Mouse (Mus musculus): ENCODE results near the gene Gm13695. TPM values are rescaled to one million over a fixed set of nuclear protein-coding genes. Genes with fewer than 3 reads are reported as not detected.
"Not testable (repeated sequence)": the region's sequence is repeated elsewhere in the genome, so short reads cannot be mapped to it uniquely, and the experiment has no call there.

The Gm13695 gene
- polyA plus RNA-seq (2012; ENCODE audit: insufficient read depth, insufficient read length, low replicate concordance, missing spikeins) = not detected in 2 replicates

- H3K4me3 ChIP-seq (ENCODE audit: insufficient read depth, low read depth, low read length); H3K27ac ChIP-seq (ENCODE audit: insufficient read depth, low read depth, low read length); H3K4me1 ChIP-seq (ENCODE audit: control insufficient read depth, insufficient read depth, low read length): not testable (repeated sequence)
- WGBS = no CpG with 5 or more reads among the region's 6 CpGs
These were observed at the start of gene Gm13695 for GRCm38 (mm10) chr2:83967013-83967412. Gm13695 (plus strand) TSS chr2:83967313.

GRCm38 (mm10) chr2:83929478-83930088, 37.5 kb upstream of the Gm13695 start:
- H3K27ac ChIP-seq (ENCODE audit: insufficient read depth, low read depth, low read length) = no peak overlapping the region
- no peaks in the 10 kb centered on the region for H3K4me1 ChIP-seq (ENCODE audit: control insufficient read depth, insufficient read depth, low read length)
- WGBS = 52% methylated on average over 2 of the region's 2 CpGs
- H3K4me3 ChIP-seq (ENCODE audit: insufficient read depth, low read depth, low read length) = no peak overlapping the region
- no peak for TF ChIP-seq POLR2A (IDR thresholded peaks at IDR 0.05; ENCODE audit: insufficient read depth, low read depth, low read length)
- TF ChIP-seq CTCF (IDR thresholded peaks at IDR 0.05; ENCODE audit: insufficient read depth, low read depth, low read length) = no peak

DNA sequence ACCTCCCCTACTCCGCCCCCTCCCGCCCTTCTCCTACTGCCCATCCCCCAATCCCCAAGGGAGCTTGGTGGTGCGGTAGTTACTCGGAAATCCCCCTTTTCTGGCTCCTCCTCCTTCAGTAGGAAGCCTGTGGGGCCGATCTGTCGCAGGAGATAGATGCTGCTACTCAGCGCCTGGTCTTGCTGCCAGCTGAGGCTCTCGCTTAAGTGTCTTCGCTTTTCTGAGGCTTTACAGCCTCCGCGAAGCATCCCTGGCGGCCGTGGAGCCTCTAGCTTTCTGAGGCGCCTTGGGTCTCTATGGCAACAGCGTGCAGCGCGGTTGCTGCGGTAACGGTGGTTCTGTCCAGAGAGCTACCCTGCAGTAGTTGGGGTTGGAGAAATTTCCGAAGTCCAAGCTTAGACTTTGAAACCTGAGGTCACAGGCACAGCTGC, 26.2 kb upstream of the Gm13695 start, which contains the start of gene Zswim2:
Gene Zswim2 (minus strand): TSS at position 298 of the 431 bp plus-strand sequence.
- under 1% methylated on average over 20 of the region's 20 CpGs for WGBS
- peak within 1 kb of the TSS; percentile 49 for H3K4me3 ChIP-seq (ENCODE audit: insufficient read depth, low read depth, low read length)
- peak within 1 kb of the TSS; percentile 63 for H3K27ac ChIP-seq (ENCODE audit: insufficient read depth, low read depth, low read length)
- peaks cover 4% of the 10 kb centered on the region; the same call in 1 of the 2 replicates for H3K4me1 ChIP-seq (ENCODE audit: control insufficient read depth, insufficient read depth, low read length)
- no peak for TF ChIP-seq CTCF (IDR thresholded peaks at IDR 0.05; ENCODE audit: insufficient read depth, low read depth, low read length)
- TF ChIP-seq POLR2A (IDR thresholded peaks at IDR 0.05; ENCODE audit: insufficient read depth, low read depth, low read length) = no peak

DNA sequence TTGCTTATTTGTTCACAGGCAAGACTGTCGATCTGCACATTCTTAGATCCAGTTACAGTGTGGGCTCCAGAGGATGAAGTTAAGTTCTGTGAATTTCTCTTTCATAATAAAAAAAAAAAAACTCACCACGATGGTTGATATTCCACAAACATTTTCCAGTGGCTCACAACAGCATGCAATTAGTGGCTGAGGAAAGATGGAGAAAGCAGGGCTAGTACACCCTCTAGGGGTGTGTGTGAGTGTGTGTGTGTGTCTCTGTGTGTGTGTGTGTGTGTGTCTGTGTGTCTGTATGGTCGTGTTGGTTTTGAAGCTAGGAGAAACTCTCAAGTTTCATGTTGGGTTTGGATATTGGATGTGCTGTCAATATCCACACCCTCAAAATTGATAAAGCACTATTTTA, 25.7 kb upstream of the Gm13695 start:
- WGBS = 3% methylated on average over 3 of the region's 3 CpGs
- Histone ChIP-seq H3K27ac (ENCODE audit: insufficient read depth, low read depth, low read length) (no peak overlapping the region), H3K4me1 (ENCODE audit: control insufficient read depth, insufficient read depth, low read length) (peaks cover 4% of the 10 kb centered on the region; the same call in 1 of the 2 replicates), H3K4me3 (ENCODE audit: insufficient read depth, low read depth, low read length) (no peak overlapping the region; the same call in 1 of the 2 replicates)
- TF ChIP-seq POLR2A (IDR thresholded peaks at IDR 0.05; ENCODE audit: insufficient read depth, low read depth, low read length) (no peak), CTCF (IDR thresholded peaks at IDR 0.05; ENCODE audit: insufficient read depth, low read depth, low read length) (no peak)

- H3K4me3 ChIP-seq (ENCODE audit: insufficient read depth, low read depth, low read length) = no peak overlapping the region
- no peak overlapping the region for H3K27ac ChIP-seq (ENCODE audit: insufficient read depth, low read depth, low read length)
- H3K4me1 ChIP-seq (ENCODE audit: control insufficient read depth, insufficient read depth, low read length) = peaks cover 4% of the 10 kb centered on the region; the same call in 1 of the 2 replicates
- WGBS = 72% methylated on average over 4 of the region's 4 CpGs
- no peak for TF ChIP-seq CTCF (IDR thresholded peaks at IDR 0.05; ENCODE audit: insufficient read depth, low read depth, low read length)
- no peak for TF ChIP-seq POLR2A (IDR thresholded peaks at IDR 0.05; ENCODE audit: insufficient read depth, low read depth, low read length)
These were observed 25.3 kb upstream of the Gm13695 start for GRCm38 (mm10) chr2:83941792-83942191.

DNA sequence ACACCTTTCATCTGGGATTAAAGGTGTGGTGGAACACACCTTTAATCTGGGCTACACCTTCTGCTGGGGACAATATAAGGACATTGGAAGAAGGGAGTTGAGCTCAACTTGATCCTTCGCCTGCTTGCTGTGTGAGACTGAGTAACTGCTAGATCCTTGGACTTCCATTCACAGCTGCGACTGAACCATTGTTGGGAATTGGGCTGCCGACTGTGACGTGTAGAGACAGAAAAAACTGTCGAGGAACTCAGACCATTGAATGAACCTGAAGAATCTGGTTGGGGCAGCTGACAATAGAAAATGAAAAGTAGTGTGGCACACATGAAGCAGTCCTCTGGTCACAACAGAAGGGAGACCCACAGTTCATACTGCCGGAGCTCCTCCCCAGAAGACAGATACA, 11.7 kb upstream of the Gm13695 start, which contains the start of gene Gm13698:
Gene Gm13698 (plus strand): TSS at position 301 of the 400 bp plus-strand sequence.
- H3K4me1 ChIP-seq (ENCODE audit: control insufficient read depth, insufficient read depth, low read length); H3K27ac ChIP-seq (ENCODE audit: insufficient read depth, low read depth, low read length); H3K4me3 ChIP-seq (ENCODE audit: insufficient read depth, low read depth, low read length): not testable (repeated sequence)
- WGBS = no CpG with 5 or more reads among the region's 6 CpGs

DNA sequence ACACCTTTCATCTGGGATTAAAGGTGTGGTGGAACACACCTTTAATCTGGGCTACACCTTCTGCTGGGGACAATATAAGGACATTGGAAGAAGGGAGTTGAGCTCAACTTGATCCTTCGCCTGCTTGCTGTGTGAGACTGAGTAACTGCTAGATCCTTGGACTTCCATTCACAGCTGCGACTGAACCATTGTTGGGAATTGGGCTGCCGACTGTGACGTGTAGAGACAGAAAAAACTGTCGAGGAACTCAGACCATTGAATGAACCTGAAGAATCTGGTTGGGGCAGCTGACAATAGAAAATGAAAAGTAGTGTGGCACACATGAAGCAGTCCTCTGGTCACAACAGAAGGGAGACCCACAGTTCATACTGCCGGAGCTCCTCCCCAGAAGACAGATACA, 5.9 kb upstream of the Gm13695 start, which contains the start of gene Gm13693:
Gene Gm13693 (plus strand): TSS at position 301 of the 400 bp plus-strand sequence.
- WGBS = no CpG with 5 or more reads among the region's 6 CpGs
- H3K4me1 ChIP-seq (ENCODE audit: control insufficient read depth, insufficient read depth, low read length); H3K4me3 ChIP-seq (ENCODE audit: insufficient read depth, low read depth, low read length); H3K27ac ChIP-seq (ENCODE audit: insufficient read depth, low read depth, low read length): not testable (repeated sequence)

- H3K27ac ChIP-seq (ENCODE audit: insufficient read depth, low read depth, low read length); H3K4me1 ChIP-seq (ENCODE audit: control insufficient read depth, insufficient read depth, low read length); H3K4me3 ChIP-seq (ENCODE audit: insufficient read depth, low read depth, low read length): not testable (repeated sequence)
- WGBS = no CpG with 5 or more reads among the region's 6 CpGs
These were observed 5.7 kb downstream of the Gm13695 start, which contains the start of gene Gm13696 for GRCm38 (mm10) chr2:83972823-83973222. Gm13696 (plus strand) TSS chr2:83973123.

DNA sequence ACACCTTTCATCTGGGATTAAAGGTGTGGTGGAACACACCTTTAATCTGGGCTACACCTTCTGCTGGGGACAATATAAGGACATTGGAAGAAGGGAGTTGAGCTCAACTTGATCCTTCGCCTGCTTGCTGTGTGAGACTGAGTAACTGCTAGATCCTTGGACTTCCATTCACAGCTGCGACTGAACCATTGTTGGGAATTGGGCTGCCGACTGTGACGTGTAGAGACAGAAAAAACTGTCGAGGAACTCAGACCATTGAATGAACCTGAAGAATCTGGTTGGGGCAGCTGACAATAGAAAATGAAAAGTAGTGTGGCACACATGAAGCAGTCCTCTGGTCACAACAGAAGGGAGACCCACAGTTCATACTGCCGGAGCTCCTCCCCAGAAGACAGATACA, 11.5 kb downstream of the Gm13695 start, which contains the start of gene Gm13694:
Gene Gm13694 (plus strand): TSS at position 301 of the 400 bp plus-strand sequence.
- not testable (repeated sequence) for H3K4me3 ChIP-seq (ENCODE audit: insufficient read depth, low read depth, low read length); H3K4me1 ChIP-seq (ENCODE audit: control insufficient read depth, insufficient read depth, low read length); H3K27ac ChIP-seq (ENCODE audit: insufficient read depth, low read depth, low read length)
- WGBS = no CpG with 5 or more reads among the region's 6 CpGs

GRCm38 (mm10) chr2:83984443-83984842, 17.3 kb downstream of the Gm13695 start, which contains the start of gene Gm13697:
Gm13697 (plus strand) TSS chr2:83984743.
- not testable (repeated sequence) for H3K27ac ChIP-seq (ENCODE audit: insufficient read depth, low read depth, low read length); H3K4me3 ChIP-seq (ENCODE audit: insufficient read depth, low read depth, low read length); H3K4me1 ChIP-seq (ENCODE audit: control insufficient read depth, insufficient read depth, low read length)
- WGBS = no CpG with 5 or more reads among the region's 6 CpGs

- H3K4me3 ChIP-seq (ENCODE audit: insufficient read depth, low read depth, low read length); H3K4me1 ChIP-seq (ENCODE audit: control insufficient read depth, insufficient read depth, low read length); H3K27ac ChIP-seq (ENCODE audit: insufficient read depth, low read depth, low read length): not testable (repeated sequence)
- WGBS = no CpG with 5 or more reads among the region's 6 CpGs
These were observed 23.1 kb downstream of the Gm13695 start, which contains the start of gene Gm13691 for GRCm38 (mm10) chr2:83990253-83990652. Gm13691 (plus strand) TSS chr2:83990553.

DNA sequence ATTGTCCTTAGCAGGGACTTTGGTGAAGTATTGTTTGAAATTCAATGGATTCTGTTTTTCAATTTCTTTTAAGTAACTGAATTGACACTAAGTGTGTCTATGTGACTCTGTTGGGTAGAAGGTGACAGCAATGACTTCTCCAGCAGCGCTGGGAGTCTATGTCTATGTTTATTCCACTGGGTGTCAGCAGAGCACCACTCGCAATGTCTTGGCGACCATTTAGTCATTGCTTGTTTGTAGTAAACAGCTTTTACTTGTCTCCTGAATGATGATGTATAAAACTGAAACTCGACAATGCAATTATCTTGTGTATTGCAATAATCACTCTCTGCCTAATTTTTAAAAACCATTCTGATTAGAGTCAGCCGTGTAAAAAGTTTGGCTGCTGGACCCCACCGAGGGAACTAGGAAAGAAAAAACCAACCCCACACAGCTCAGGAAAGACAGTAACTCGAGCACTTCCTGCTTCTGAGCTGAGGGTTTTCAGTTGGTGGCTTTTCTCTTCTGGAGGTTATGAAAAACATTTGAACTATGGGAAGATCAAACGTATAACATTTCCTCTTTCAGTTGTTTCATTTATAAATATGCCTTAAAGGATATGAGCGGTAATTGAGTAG, 26.6 kb downstream of the Gm13695 start:
- 38% methylated on average over 8 of the region's 9 CpGs for WGBS
- not testable (repeated sequence) for H3K4me3 ChIP-seq (ENCODE audit: insufficient read depth, low read depth, low read length); H3K27ac ChIP-seq (ENCODE audit: insufficient read depth, low read depth, low read length); H3K4me1 ChIP-seq (ENCODE audit: control insufficient read depth, insufficient read depth, low read length)

- WGBS = 70% methylated on average over 2 of the region's 3 CpGs
- H3K4me3 ChIP-seq (ENCODE audit: insufficient read depth, low read depth, low read length); H3K27ac ChIP-seq (ENCODE audit: insufficient read depth, low read depth, low read length); H3K4me1 ChIP-seq (ENCODE audit: control insufficient read depth, insufficient read depth, low read length): not testable (repeated sequence)
These were observed 27.4 kb downstream of the Gm13695 start for GRCm38 (mm10) chr2:83994526-83994925.

All from olfactory bulb, adult 2 months (tissue).